Mouse (Mus musculus) effector memory CD4-positive, alpha-beta T cell, adult 5 months (primary cell): ENCODE results near the gene Gm20509. TPM values are rescaled to one million over a fixed set of nuclear protein-coding genes. Genes with fewer than 3 reads are reported as not detected.

Experiments
- polyA plus RNA-seq: library from polyadenylated mRNA; unstranded; fragments of 100-300 nt; shearing (Covaris generic); gene quantifications from one replicate; pipeline ENCODE4 v1.2.1, GENCODE M21; 2017

Gm20509 gene
- polyA plus RNA-seq: not detected

DNA sequence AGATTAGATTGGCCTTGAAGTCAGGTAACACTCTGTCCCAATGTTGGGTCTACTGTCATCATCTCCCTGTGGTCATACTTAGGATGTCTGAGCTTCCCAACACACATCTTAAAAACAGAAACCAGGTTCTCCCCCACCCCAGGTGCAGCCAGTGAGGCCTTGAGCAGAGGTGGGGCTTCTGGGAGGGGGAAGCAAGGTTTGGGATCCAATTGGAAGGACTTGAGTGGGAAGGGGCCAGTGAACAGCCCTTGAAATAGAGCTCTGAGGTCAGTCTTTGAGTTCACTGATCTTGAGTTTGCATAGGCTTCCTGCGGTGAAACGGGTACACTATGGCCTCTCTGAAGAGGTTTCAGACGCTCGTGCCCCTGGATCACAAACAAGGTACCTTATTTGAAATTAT lies at the start of gene Gm20509:
TSS of gene Gm20509 (plus strand) at position 290 of the 400 bp plus-strand sequence.

DNA sequence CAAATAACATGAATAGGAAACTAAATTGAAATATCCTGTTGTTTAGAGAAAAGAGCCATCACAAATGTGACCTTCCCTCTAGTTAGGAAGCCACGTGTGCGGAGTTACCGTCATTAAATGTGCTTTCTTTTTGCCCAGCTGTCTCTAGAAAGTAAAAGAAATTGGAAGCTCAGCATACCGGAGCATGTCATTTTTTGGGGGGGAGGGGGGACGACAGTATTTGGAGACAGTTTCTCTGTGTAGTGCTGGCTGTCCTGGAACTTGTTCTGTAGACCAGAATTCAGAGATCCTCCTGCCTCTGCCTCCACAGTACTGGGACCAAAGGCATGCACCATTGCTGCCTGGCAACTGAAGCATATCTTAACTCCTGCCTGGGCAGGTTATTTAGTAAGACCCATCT lies 734 bp upstream of the Gm20509 start, which contains the start of gene Khdc3:
TSS of gene Khdc3 (plus strand) at position 301 of the 400 bp plus-strand sequence.

DNA sequence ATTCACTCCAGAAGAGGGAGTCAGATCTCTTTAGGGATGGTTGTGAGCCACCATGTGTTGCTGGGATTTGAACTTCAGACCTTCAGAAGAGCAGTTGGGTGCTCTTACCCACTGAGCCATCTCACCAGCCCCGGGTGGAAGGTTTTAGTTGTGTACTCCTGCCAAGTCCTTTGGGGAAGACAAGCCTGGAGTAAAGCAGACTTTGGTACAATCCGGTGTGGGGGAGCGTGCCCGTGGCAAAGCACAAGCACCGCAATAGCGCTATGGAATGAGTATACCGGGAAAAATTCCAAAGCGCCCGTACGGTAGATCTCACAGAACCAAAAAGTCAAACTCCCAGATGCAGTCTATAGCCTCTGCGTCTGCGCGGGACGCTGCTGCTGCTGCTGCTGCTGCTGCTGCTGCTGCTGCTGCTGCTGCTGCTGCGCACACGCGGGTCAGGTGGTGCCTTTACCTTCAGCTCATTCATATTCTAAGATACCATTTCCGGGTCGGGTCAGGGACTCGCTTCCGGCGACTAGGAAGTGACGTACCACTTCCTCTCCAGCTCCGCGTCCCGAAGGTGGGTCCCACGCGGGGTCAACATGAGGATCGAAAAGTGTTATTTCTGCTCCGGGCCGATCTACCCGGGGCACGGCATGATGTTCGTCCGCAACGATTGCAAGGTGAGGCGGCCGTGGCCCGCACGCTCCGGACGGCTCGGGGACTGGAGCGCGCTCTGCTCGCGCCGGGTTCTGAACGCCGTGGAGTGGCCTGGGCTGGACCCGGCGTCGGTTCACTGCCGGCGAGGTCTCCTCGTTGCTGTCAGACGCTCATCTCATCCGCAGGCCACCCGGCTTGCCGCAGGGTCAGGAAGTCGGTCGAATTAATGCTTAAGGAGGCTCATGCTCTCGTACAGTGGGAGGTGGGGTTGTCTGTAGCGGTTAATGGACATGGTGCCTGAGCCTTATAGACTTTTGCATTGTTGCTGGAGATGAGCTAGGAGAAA lies 10.9 kb downstream of the Gm20509 start, which contains the start of gene Rsl24d1:
TSS of gene Rsl24d1 (plus strand) at position 508 of the 988 bp plus-strand sequence.

Other genes with a start within 250 kb of the Gm20509 start
- not detected for gene Pygo1, start 176.8 kb upstream of the Gm20509 start, polyA plus RNA-seq
- gene Dyx1c1, start 143.7 kb upstream of the Gm20509 start, polyA plus RNA-seq: 1.5 TPM
- not detected for gene Gm44503, start 143.6 kb upstream of the Gm20509 start, polyA plus RNA-seq
- 3.2 TPM for gene Ccpg1os, start 117.1 kb upstream of the Gm20509 start, polyA plus RNA-seq
- gene Ccpg1, start 117.0 kb upstream of the Gm20509 start, polyA plus RNA-seq: 105 TPM
- 17.5 TPM for gene Pigb, start 62.1 kb upstream of the Gm20509 start, polyA plus RNA-seq
- 51.1 TPM for gene Rab27a, start 57.6 kb upstream of the Gm20509 start, polyA plus RNA-seq
- gene Khdc3, start 634 bp upstream of the Gm20509 start, polyA plus RNA-seq: not detected
- 51.0 TPM for gene Rsl24d1, start 11.0 kb downstream of the Gm20509 start, polyA plus RNA-seq